Mouse (Mus musculus) heart, embryonic 15.5 days (tissue): ENCODE measurements around the gene Akap5. TPM values are rescaled to one million over a fixed set of nuclear protein-coding genes. Genes with fewer than 3 reads are reported as not detected.

Experiments used
- ATAC-seq: fragments of 200-750 bp; cut with Nextera tagmentation; replicated peaks from 2 replicates; pipeline ENCODE4 v1.8.0; 2017; ENCODE audit warnings: low read depth, moderate TSS enrichment; ENCODE audit not compliant: insufficient number of reproducible peaks, insufficient read depth, low FRiP score
- H3K27ac ChIP-seq: fragments of 300-500 bp; sonication (generic); 2 replicates; pipeline ENCODE4 v1.5.1; 2015; ENCODE audit warnings: mild to moderate bottlenecking, inconsistent platforms
- H3K27me3 ChIP-seq: fragments of 300-500 bp; sonication (generic); 2 replicates; pipeline ENCODE4 v1.6.1; 2015; ENCODE audit warnings: inconsistent platforms
- H3K36me3 ChIP-seq: fragments of 300-500 bp; sonication (generic); 2 replicates; pipeline ENCODE4 v1.6.1; 2015; ENCODE audit warnings: mild to moderate bottlenecking, inconsistent platforms
- H3K4me1 ChIP-seq: fragments of 300-500 bp; sonication (generic); replicated peaks from 2 replicates; pipeline ENCODE4 v1.6.1; 2015; ENCODE audit warnings: inconsistent platforms
- H3K4me2 ChIP-seq: fragments of 300-500 bp; sonication (generic); 2 replicates; pipeline ENCODE4 v1.6.1; 2015; ENCODE audit warnings: inconsistent platforms, mild to moderate bottlenecking, moderate library complexity
- H3K4me3 ChIP-seq: fragments of 300-500 bp; sonication (generic); 2 replicates; pipeline ENCODE4 v1.5.1; 2015; ENCODE audit warnings: mild to moderate bottlenecking, inconsistent platforms
- H3K9ac ChIP-seq: fragments of 300-500 bp; sonication (generic); 2 replicates; pipeline ENCODE4 v1.6.1; 2015; ENCODE audit warnings: mild to moderate bottlenecking, inconsistent platforms
- H3K9me3 ChIP-seq: fragments of 300-500 bp; sonication (generic); replicated peaks from 2 replicates; pipeline ENCODE4 v1.6.1; 2016; ENCODE audit warnings: inconsistent platforms
- WGBS: fragments of 180-500 bp; shearing (Covaris S2); methylation state at CpG from one replicate; pipeline ENCODE4 v1.1.7; 2015; ENCODE audit warnings: mixed read lengths; 5-methylcytosine and 5-hydroxymethylcytosine counted together
- polyA plus RNA-seq: library from polyadenylated mRNA; unstranded; fragments of >200 nt; fragmentation: Nextera tagmentation; extraction: Ambion mirVana; gene quantifications from 2 replicates; pipeline ENCODE4 v1.2.1, GENCODE M21; 2015

The Akap5 gene
- polyA plus RNA-seq, 1 experiment from 2014 or later: 2.9 TPM

DNA sequence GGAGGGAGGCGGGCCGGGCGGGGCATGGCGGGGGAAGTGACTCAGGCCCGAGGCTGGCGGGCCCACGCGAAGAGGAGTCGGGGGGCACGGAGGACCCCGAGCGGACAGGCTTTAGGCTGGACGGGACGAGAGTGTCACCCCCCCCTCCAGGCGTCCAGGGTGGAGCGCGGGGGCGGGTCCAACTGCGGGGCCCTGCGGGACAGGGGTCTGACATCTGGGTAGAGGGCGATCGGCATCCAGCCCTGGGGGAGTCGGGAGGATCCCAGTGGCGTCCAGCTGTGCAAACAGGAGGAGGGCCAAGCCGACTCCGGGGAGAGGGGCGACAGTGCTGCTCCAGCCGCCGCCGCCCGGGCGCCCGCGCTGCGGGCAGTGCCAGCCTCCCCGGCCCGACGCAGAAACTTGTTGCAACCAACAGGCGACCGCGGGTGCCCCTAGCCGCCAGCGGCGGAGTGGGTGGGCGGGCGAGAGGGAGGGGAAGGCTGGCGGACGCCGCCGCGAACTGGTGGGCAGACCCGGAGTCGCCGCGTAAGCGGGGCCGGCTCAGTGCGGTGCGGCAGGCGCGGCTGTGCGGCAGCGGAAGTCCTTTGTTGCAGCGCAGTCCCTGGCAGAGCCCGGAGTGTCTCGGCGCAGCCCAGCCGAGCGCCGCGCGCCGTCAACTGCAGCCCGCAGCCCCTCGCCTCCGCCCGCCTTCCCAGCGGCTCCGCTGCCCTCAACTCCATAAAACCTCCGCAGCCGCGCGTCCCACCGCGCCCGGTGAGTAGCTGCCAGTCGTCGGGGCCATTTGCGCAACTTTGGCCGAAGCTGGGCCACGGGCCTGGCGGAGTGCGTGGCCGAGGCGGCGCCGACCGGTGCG, 45.5 kb downstream of the Akap5 start, which contains the start of gene Zbtb1:
TSS of gene Zbtb1 (plus strand) at position 289 of the 853 bp plus-strand sequence.
- Histone ChIP-seq H3K4me1 (peaks cover 61% of the 10 kb centered on the region), H3K4me2 (peak within 1 kb of the TSS; percentile 83)
- under 1% methylated on average over 91 of the region's 99 CpGs for WGBS

DNA sequence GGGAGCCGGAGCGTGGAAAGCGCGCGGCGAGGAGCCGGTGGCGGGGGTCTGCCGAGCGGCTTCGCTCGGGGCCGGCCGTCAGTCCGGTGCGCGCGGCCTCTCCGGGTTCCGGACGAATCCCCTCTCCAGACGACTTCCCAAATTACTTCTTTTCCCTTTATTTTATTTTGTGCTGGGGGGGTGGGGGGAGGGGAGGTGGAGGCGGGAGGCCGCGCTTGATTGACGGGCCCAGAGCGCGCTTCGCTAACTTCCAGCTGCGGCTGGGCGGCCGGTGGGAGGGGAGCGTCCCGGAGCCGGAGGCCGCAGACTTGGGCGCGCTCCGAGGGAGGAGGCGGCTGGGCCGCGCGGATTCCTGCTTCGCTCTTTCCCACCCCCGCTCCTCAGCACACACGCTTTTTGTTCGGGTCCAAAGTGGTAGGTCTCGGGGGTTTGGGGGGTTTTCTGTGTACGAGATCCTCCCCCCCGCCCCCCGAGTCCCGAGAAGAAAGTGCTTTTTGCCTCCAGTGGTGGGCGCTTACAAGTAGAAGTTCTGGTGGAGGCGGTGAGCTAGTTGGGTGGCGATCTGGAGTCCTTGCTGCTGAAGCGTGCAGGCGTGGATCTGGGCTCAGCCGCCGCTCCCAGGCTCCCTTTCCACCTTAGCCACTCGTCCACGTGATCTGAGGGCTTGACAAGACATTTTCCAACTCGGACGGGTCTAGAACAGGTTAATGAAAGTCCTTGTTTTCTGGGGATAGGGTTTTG, 46.3 kb downstream of the Akap5 start:
- peak; percentile 59 for ATAC-seq
- WGBS: under 1% methylated on average over 63 of the region's 63 CpGs

More for the DNA sequence above, 45.5 kb downstream of the Akap5 start, which contains the start of gene Zbtb1:
- H3K4me3 ChIP-seq: peak within 1 kb of the TSS; percentile 94
- peak within 1 kb of the TSS; percentile 97 for H3K9ac ChIP-seq
- no peaks in the 10 kb centered on the region for H3K9me3 ChIP-seq
- peak within 1 kb of the TSS; percentile 100 for H3K27ac ChIP-seq
- no peaks in the 10 kb centered on the region for H3K36me3 ChIP-seq
- H3K27me3 ChIP-seq: no peaks in the 10 kb centered on the region
- ATAC-seq: peak; percentile 49

GRCm38 (mm10) chr12:76372046-76372445, 47.4 kb downstream of the Akap5 start:
- WGBS: 26% methylated on average over 7 of the region's 7 CpGs
- Histone ChIP-seq H3K4me2 (peak overlapping the region; percentile 83), H3K9ac (peak overlapping the region; percentile 97), H3K4me3 (peak overlapping the region; percentile 94), H3K27me3 (no peaks in the 10 kb centered on the region), H3K4me1 (peaks cover 62% of the 10 kb centered on the region), H3K9me3 (no peaks in the 10 kb centered on the region), H3K27ac (peak overlapping the region; percentile 100; the same call in 1 of the 2 replicates), H3K36me3 (no peaks in the 10 kb centered on the region)
- ATAC-seq: no peak

More for the DNA sequence above, 46.3 kb downstream of the Akap5 start:
- Histone ChIP-seq H3K4me1 (peaks cover 63% of the 10 kb centered on the region), H3K4me3 (peak overlapping the region; percentile 94), H3K27ac (peak overlapping the region; percentile 100), H3K9me3 (no peaks in the 10 kb centered on the region), H3K27me3 (no peaks in the 10 kb centered on the region), H3K9ac (peak overlapping the region; percentile 97), H3K36me3 (no peaks in the 10 kb centered on the region), H3K4me2 (peak overlapping the region; percentile 83)

DNA sequence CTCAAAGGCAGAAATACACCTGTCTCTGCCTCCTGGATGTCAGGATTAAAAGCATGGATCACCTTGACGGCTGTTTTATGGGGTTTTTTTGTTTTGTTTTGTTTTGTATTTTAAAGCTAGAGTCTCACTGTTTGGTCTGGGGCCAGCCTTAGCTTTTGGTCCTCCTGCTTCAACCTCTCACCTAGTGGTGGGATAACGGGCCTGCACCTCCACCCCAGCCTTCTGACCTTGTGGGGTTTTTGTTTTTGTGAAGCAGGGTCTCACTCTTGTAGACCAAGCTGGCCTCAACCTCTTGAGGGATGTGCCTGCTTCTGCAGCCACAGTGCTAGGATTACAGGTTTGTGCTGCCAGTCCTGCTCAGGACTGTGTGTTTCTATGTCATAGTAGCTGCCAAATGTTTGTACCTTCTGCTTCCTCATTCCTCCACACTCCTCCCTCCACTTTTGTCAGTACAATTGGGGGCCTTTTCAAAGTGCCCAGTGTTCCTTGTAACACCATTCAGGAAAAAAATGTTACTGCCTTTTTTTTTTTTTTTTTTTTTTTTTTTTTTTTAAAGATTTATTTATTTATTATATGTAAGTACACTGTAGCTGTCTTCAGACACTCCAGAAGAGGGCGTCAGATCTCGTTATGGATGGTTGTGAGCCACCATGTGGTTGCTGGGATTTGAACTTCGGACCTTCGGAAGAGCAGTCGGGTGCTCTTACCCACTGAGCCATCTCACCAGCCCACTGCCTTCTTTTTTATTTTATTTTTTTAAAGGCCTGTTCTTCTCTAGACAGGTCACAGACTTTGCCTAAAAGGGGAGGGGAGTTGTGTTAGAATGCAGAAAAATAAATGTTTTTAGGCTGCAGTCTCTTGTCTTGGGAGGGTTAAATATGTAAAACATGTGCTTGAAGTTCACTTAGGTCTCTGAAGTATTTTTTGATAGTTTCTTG, 48.5 kb downstream of the Akap5 start:
- H3K36me3 ChIP-seq: no peaks in the 10 kb centered on the region
- peak overlapping the region; percentile 83; the same call in 1 of the 2 replicates for H3K4me2 ChIP-seq
- no peak for ATAC-seq
- H3K27ac ChIP-seq: no peak overlapping the region
- H3K4me3 ChIP-seq: peak overlapping the region; percentile 14; the same call in 1 of the 2 replicates
- 67% methylated on average over 7 of the region's 7 CpGs for WGBS
- no peaks in the 10 kb centered on the region for H3K27me3 ChIP-seq
- peaks cover 57% of the 10 kb centered on the region for H3K4me1 ChIP-seq
- 0 out of 2 replicates have a peak overlapping the region, but pooled peaks have one; percentile 12 for H3K9ac ChIP-seq
- no peaks in the 10 kb centered on the region for H3K9me3 ChIP-seq

- no peaks in the 10 kb centered on the region for H3K36me3 ChIP-seq
- H3K9me3 ChIP-seq: no peaks in the 10 kb centered on the region
- H3K9ac ChIP-seq: no peak overlapping the region
- H3K27me3 ChIP-seq: no peaks in the 10 kb centered on the region
- H3K27ac ChIP-seq: no peak overlapping the region
- H3K4me3 ChIP-seq: no peak overlapping the region
- 62% methylated on average over 6 of the region's 6 CpGs for WGBS
- H3K4me1 ChIP-seq: peaks cover 57% of the 10 kb centered on the region
- no peak overlapping the region for H3K4me2 ChIP-seq
- no peak for ATAC-seq
Observed at GRCm38 (mm10) chr12:76373991-76374390, 49.3 kb downstream of the Akap5 start.

DNA sequence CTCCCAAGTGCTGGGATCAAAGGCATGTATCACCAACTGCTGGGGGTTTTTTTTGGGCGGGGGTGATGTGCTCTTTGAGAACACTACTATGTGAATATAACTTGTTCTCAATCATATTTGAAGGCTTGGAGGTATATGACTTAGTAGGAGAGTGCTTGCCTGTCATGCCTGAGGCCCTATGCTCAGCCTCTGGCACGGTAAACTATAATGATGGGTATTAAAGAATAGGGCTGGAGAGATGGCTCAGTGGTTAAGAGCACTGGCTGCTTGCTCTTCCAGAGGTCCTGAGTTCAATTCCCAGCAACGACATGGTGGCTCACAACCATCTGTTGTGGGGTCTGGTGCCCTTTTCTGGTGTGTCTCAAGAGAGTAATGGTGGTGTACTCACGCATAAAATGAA, 50.2 kb downstream of the Akap5 start:
- H3K9me3 ChIP-seq: no peaks in the 10 kb centered on the region
- no peak for ATAC-seq
- H3K4me1 ChIP-seq: peaks cover 61% of the 10 kb centered on the region
- no peak overlapping the region for H3K27ac ChIP-seq
- H3K27me3 ChIP-seq: no peaks in the 10 kb centered on the region
- H3K4me2 ChIP-seq: no peak overlapping the region
- 63% methylated on average over 4 of the region's 4 CpGs for WGBS
- no peak overlapping the region for H3K4me3 ChIP-seq
- no peaks in the 10 kb centered on the region for H3K36me3 ChIP-seq
- no peak overlapping the region for H3K9ac ChIP-seq

DNA sequence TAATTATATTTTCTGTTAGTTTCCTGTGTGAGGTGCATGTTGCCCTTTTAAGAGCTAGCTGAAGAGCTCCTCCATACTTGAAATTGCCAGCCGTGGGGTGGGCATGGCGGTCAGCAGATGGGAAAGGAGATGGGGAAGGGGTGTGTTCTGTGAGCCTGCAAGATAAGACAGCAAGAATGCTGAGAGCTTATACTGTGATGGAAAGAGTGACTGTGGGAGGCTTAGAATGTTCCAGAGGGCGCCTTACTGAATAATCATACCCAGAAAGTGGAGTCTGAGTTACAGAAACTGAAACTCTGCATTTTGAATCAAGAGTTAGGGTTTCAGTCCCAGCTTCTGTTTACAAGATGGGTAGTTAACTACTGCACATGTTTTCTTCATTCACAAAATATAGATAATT, 50.8 kb downstream of the Akap5 start:
- Histone ChIP-seq H3K27me3 (no peaks in the 10 kb centered on the region), H3K4me3 (no peak overlapping the region), H3K4me2 (no peak overlapping the region), H3K36me3 (no peaks in the 10 kb centered on the region), H3K4me1 (peaks cover 63% of the 10 kb centered on the region), H3K27ac (0 out of 2 replicates have a peak overlapping the region, but pooled peaks have one; percentile 16), H3K9me3 (no peaks in the 10 kb centered on the region), H3K9ac (no peak overlapping the region)
- no peak for ATAC-seq
- WGBS: 44% methylated on average over 3 of the region's 3 CpGs

- no peak overlapping the region for H3K4me3 ChIP-seq
- peaks cover 62% of the 10 kb centered on the region for H3K4me1 ChIP-seq
- no peaks in the 10 kb centered on the region for H3K27me3 ChIP-seq
- 49% methylated on average over 7 of the region's 7 CpGs for WGBS
- no peaks in the 10 kb centered on the region for H3K36me3 ChIP-seq
- ATAC-seq: no peak
- H3K9ac ChIP-seq: no peak overlapping the region
- H3K9me3 ChIP-seq: no peaks in the 10 kb centered on the region
- H3K27ac ChIP-seq: peak overlapping the region; percentile 7; the same call in 1 of the 2 replicates
- H3K4me2 ChIP-seq: no peak overlapping the region
Observed at GRCm38 (mm10) chr12:76376649-76377048, 52.0 kb downstream of the Akap5 start.

DNA sequence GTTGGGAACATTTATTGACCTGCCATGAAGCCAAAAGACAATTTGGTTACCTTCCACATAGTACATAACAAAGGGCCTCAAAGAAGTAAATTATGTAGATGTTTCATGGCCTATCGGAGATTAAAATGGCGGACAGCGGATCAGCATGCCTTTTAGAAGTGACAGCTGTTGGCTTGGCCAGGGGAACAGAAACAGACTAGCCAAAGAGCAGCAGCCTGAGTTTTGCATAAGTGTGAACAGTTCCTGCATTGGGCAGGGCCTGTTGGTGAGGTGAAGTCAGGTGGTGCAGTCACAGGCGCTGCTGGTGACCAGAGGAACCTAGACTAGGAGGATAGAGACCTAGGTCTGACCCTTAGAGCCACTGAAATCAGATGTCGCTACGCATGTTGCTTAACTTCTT, 52.4 kb downstream of the Akap5 start:
- Histone ChIP-seq H3K27me3 (no peaks in the 10 kb centered on the region), H3K9ac (no peak overlapping the region), H3K9me3 (no peaks in the 10 kb centered on the region), H3K27ac (peak overlapping the region; percentile 7; the same call in 1 of the 2 replicates), H3K4me2 (no peak overlapping the region), H3K4me3 (no peak overlapping the region), H3K4me1 (peaks cover 57% of the 10 kb centered on the region), H3K36me3 (no peaks in the 10 kb centered on the region)
- ATAC-seq: no peak
- 93% methylated on average over 6 of the region's 6 CpGs for WGBS

DNA sequence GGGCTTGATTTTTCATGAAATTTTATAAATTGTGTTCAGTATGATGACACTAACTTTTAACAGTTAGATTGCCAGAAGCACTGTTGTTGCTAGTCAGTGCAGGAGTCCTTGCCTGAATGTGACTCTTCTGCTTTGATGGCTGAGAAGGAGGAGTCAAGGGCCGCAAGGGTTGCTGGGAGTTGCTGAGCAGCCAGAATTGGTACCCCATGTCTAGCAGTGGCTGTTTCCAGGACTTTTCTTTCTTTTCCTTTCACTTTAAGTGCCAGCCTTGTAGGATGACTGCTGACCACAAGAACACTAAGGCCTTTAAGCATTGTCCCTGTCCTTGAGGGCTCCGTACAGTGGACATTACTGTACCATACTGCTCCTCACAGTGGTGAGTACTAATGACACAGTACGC, 53.0 kb downstream of the Akap5 start:
- no peaks in the 10 kb centered on the region for H3K27me3 ChIP-seq
- no peak overlapping the region for H3K4me2 ChIP-seq
- no peak for ATAC-seq
- no peak overlapping the region for H3K9ac ChIP-seq
- WGBS: 80% methylated on average over 3 of the region's 3 CpGs
- H3K36me3 ChIP-seq: peaks cover under 1% of the 10 kb centered on the region; the same call in 1 of the 2 replicates
- H3K9me3 ChIP-seq: no peaks in the 10 kb centered on the region
- H3K4me3 ChIP-seq: no peak overlapping the region
- no peak overlapping the region for H3K27ac ChIP-seq
- H3K4me1 ChIP-seq: peaks cover 51% of the 10 kb centered on the region
